Comparison of ENCODE assay signal across 8 mouse cellular contexts in genomic region chr14:21500154-21501047, GRCm38 (mm10). TPM values are rescaled to one million over a fixed set of nuclear protein-coding genes. Genes with fewer than 3 reads are reported as not detected.
DNase-seq lines count a peak whose midpoint lies in the region; ATAC-seq lines count a peak whose summit lies in the region.

No protein-coding gene starts in this region.

- H3K4me1 ChIP-seq in intestine, embryonic 14.5 days (replicated peaks; ENCODE audit: control insufficient read depth, insufficient read depth, low read length), result peaks cover 35% of the 10 kb centered on the region

- peak; percentile 96 for ATAC-seq in intestine, embryonic 14.5 days (replicated peaks; ENCODE audit: low FRiP score, low TSS enrichment, low read depth)

- peak overlapping the region; percentile 59 for H3K4me3 ChIP-seq in intestine, embryonic 14.5 days (ENCODE audit: low read depth, low read length)

- peak overlapping the region; percentile 78 for H3K4me2 ChIP-seq in intestine, embryonic 14.5 days (ENCODE audit: low read length)

- H3K9me3 ChIP-seq in intestine, embryonic 14.5 days (ENCODE audit: control insufficient read depth, low read length), result no peaks in the 10 kb centered on the region

- H3K36me3 ChIP-seq in intestine, embryonic 14.5 days (ENCODE audit: control insufficient read depth, insufficient read depth, low read length), result no peaks in the 10 kb centered on the region

- DNase-seq in adrenal gland, adult 18-20 months (ENCODE audit: low spot score in 2 of 2), result peak; percentile 97 to 98
- DNase-seq in embryo, embryonic 11 days, result peak; percentile 100
- DNase-seq in gastrocnemius, postnatal 25 days, result peak; percentile 100
- DNase-seq in intestine, embryonic 14.5 days (ENCODE audit: low spot score), result peak; percentile 98
- DNase-seq in left cerebral cortex, postnatal 14 days (ENCODE audit: low spot score in 2 of 2), result peak; percentile 100
- DNase-seq in mesoderm, embryonic 11.5 days (ENCODE audit: low read depth, low spot score), result peak; percentile 100
- peak; percentile 100 for DNase-seq in right cerebral cortex, postnatal 36 days (ENCODE audit: low spot score in 2 of 2)
- peak; percentile 100 for DNase-seq in yolk sac, embryonic 10.5 days (ENCODE audit: low spot score)

- no peaks in the 10 kb centered on the region for H3K27me3 ChIP-seq in intestine, embryonic 14.5 days (replicated peaks; ENCODE audit: control insufficient read depth, insufficient read depth, low read length)

- peak overlapping the region; percentile 88 for H3K27ac ChIP-seq in intestine, embryonic 14.5 days (ENCODE audit: low read depth)

- WGBS in intestine, embryonic 14.5 days, result under 1% methylated on average over 71 of the region's 75 CpGs

- intact Hi-C loops in left cerebral cortex, postnatal 14 days (cut with DNase I), result loop anchor here (2.0 to 5.0 kb wide), 2 partner anchors 110 to 242 kb away; no protein-coding TSS in a partner anchor

- H3K9ac ChIP-seq in intestine, embryonic 14.5 days (ENCODE audit: low read length), result peak overlapping the region; percentile 80

RNA-seq across cellular contexts. Expression of gene Kat6b, which starts 19.2 kb away (rescaled TPM):
- total RNA-seq in adrenal gland, adult 18-20 months (2021), result 10 to 100 TPM; 31.3 to 32.2 TPM
- 10 to 100 TPM; 18.4 to 18.5 TPM for total RNA-seq in gastrocnemius, postnatal 25 days (2021)
- polyA plus RNA-seq in intestine, embryonic 14.5 days (2014; fragmentation: Nextera tagmentation; extraction: Ambion mirVana), result 18.0 and 19.6 TPM in 2 replicates
- total RNA-seq in left cerebral cortex, postnatal 14 days (2021), result 10 to 100 TPM; 61.2 to 65.0 TPM

Comparison
In these comparisons a context has a peak if more than half of its experiments do, and no peak if none do; other contexts are left out.
1. Peak in every context shown above with its lines: DNase-seq, ATAC-seq, H3K4me3 ChIP-seq and H3K27ac ChIP-seq.